Mouse (Mus musculus) forebrain, postnatal 0 days (tissue): Measurements from ENCODE around the gene Gm20867. TPM values are rescaled to one million over a fixed set of nuclear protein-coding genes. Genes with fewer than 3 reads are reported as not detected.
"Not testable (repeated sequence)": the region's sequence is repeated elsewhere in the genome, so short reads cannot be mapped to it uniquely, and the experiment has no call there.

ENCODE experiments used
- ATAC-seq: fragments of 200-750 bp; cut with Nextera tagmentation; 2 replicates; pipeline ENCODE4 v1.8.0; 2017; ENCODE audit warnings: mild to moderate bottlenecking, moderate library complexity
- DNase-seq: peaks from one replicate; pipeline ENCODE4 v3.0.0-alpha.2; 2015
- H3K27ac ChIP-seq: fragments of 300-500 bp; sonication (generic); 2 replicates; pipeline ENCODE4 v1.5.1; 2014; ENCODE audit warnings: low read depth, mild to moderate bottlenecking, antibody characterized with exemption, low read length, moderate library complexity, mixed read lengths
- H3K27me3 ChIP-seq: fragments of 300-500 bp; sonication (generic); 2 replicates; pipeline ENCODE4 v1.6.1; 2014; ENCODE audit warnings: mild to moderate bottlenecking, low read length, mixed read lengths; ENCODE audit not compliant: insufficient read depth
- H3K36me3 ChIP-seq: fragments of 300-500 bp; sonication (generic); 2 replicates; pipeline ENCODE4 v1.6.1; 2014; ENCODE audit warnings: mild to moderate bottlenecking, moderate library complexity; ENCODE audit not compliant: insufficient read depth
- H3K4me1 ChIP-seq: fragments of 300-500 bp; sonication (generic); 2 replicates; pipeline ENCODE4 v1.6.1; 2014; ENCODE audit warnings: antibody characterized with exemption; ENCODE audit not compliant: insufficient read depth
- H3K4me2 ChIP-seq: fragments of 300-500 bp; sonication (generic); 2 replicates; pipeline ENCODE4 v1.6.1; 2014; ENCODE audit warnings: low read depth, mild to moderate bottlenecking, moderate library complexity
- H3K4me3 ChIP-seq: fragments of 300-500 bp; sonication (generic); 2 replicates; pipeline ENCODE4 v1.5.1; 2014; ENCODE audit warnings: low read depth, low read length, mixed read lengths
- H3K9ac ChIP-seq: fragments of 300-500 bp; sonication (generic); 2 replicates; pipeline ENCODE4 v1.6.1; 2014; ENCODE audit warnings: mild to moderate bottlenecking
- H3K9me3 ChIP-seq: fragments of 300-500 bp; sonication (generic); 2 replicates; pipeline ENCODE4 v1.6.1; 2016; ENCODE audit warnings: low read length
- WGBS: fragments of 180-500 bp; shearing (Covaris S2); extraction: QIAGEN DNeasy Blood & Tissue Kit; methylation state at CpG from one replicate; pipeline ENCODE4 v1.1.7; 2014; 5-methylcytosine and 5-hydroxymethylcytosine counted together
- polyA plus RNA-seq: library from polyadenylated mRNA; unstranded; fragments of >200 nt; fragmentation: Nextera tagmentation; extraction: Ambion mirVana; gene quantifications from 2 replicates; pipeline ENCODE4 v1.2.1, GENCODE M21; 2015
- total RNA-seq: library from RNA; depleted of rRNA; stranded (reverse); fragments of >200 nt; gene quantifications from 2 replicates; pipeline ENCODE4 v1.2.3, GENCODE M21; 2014; rRNA removed

Gene Gm20867
- total RNA-seq (not detected in 2 replicates), polyA plus RNA-seq (not detected in 2 replicates)

GRCm38 (mm10) chrY:77963104-77963503 is at the start of gene Gm20867:
TSS of gene Gm20867 (minus strand) at chrY:77963204.
- DNase-seq, H3K4me3 ChIP-seq, H3K27me3 ChIP-seq, H3K27ac ChIP-seq, H3K9ac ChIP-seq, H3K9me3 ChIP-seq, ATAC-seq, H3K4me1 ChIP-seq, H3K36me3 ChIP-seq, H3K4me2 ChIP-seq: not testable (repeated sequence)
- WGBS: no CpG with 5 or more reads among the region's 3 CpGs

Other genes with a start within 250 kb of the Gm20867 start
- not detected in 2 replicates for gene Gm29564, start 249.8 kb upstream of the Gm20867 start, total RNA-seq
- gene Gm29564, start 249.8 kb upstream of the Gm20867 start, polyA plus RNA-seq: not detected in 2 replicates